Mouse (Mus musculus) G1E (cell line): ENCODE measurements around the gene Fgfr2. TPM values are rescaled to one million over a fixed set of nuclear protein-coding genes. Genes with fewer than 3 reads are reported as not detected.

Source experiments
- ATAC-seq: 2 replicates; pipeline ENCODE4 v1.8.0; 2016; ENCODE audit warnings: mild to moderate bottlenecking; ENCODE audit not compliant: insufficient number of reproducible peaks, poor library complexity, low FRiP score, severe bottlenecking; ENCODE audit errors: extremely low read depth
- DNase-seq: peaks from one replicate; pipeline ENCODE4 v3.0.0; 2012; ENCODE audit warnings: low spot score
- H3K27me3 ChIP-seq: 2 replicates; pipeline ENCODE4 v1.6.1; 2012; ENCODE audit warnings: mild to moderate bottlenecking, low read length, inconsistent platforms; ENCODE audit not compliant: insufficient read depth
- H3K36me3 ChIP-seq: replicated peaks from 2 replicates; pipeline ENCODE3; 2012; ENCODE audit warnings: mild to moderate bottlenecking, inconsistent platforms
- H3K4me1 ChIP-seq: 2 replicates; pipeline ENCODE4 v1.6.1; 2012; ENCODE audit warnings: low read depth, low read length, inconsistent platforms, mixed read lengths; ENCODE audit not compliant: insufficient read depth
- H3K4me3 ChIP-seq: 2 replicates; pipeline ENCODE4 v1.5.1; 2012; ENCODE audit warnings: low read depth, mild to moderate bottlenecking, inconsistent platforms, low read length, moderate library complexity, mixed read lengths
- H3K9me3 ChIP-seq: replicated peaks from 2 replicates; pipeline ENCODE4 v1.6.1; 2012; ENCODE audit warnings: inconsistent platforms
- CTCF ChIP-seq: IDR thresholded peaks from 2 replicates; pipeline ENCODE4 v1.5.1; 2012; ENCODE audit warnings: low read depth, low read length, inconsistent platforms, mixed read lengths
- GATA1 ChIP-seq: IDR thresholded peaks from 2 replicates; pipeline ENCODE4 v1.6.1; 2012; ENCODE audit warnings: borderline replicate concordance, low read length, inconsistent platforms, mixed read lengths
- GATA2 ChIP-seq: IDR thresholded peaks from 2 replicates; pipeline ENCODE4 v1.6.1; 2012; ENCODE audit warnings: low read depth, low read length, inconsistent platforms, borderline replicate concordance
- POLR2AphosphoS5 ChIP-seq: IDR thresholded peaks from 2 replicates; pipeline ENCODE4 v1.6.1; 2012; ENCODE audit warnings: low read depth, low read length, inconsistent platforms; ENCODE audit not compliant: insufficient replicate concordance
- TAL1 ChIP-seq: conservative IDR thresholded peaks from 2 replicates; pipeline ENCODE4 v1.6.1; 2012; ENCODE audit warnings: low read depth, low read length, inconsistent platforms, mixed read lengths
- polyA plus RNA-seq: library from polyadenylated mRNA; stranded (reverse); fragments of >175 nt; gene quantifications from 2 replicates; pipeline ENCODE4 v1.2.3, GENCODE M21; 2012
- total RNA-seq, 2 experiments: library from RNA; stranded (forward) in 1 of 2; stranded (reverse) in 1 of 2; fragments of 200-1000 nt in 1 of 2; fragments of >200 nt in 1 of 2; fragmentation: Nextera tagmentation in 1 of 2; gene quantifications; 2 replicates each; pipeline ENCODE4 v1.2.3; 2014 to 2017

Fgfr2 gene
- total and polyA plus RNA-seq, 3 experiments: 0.22 TPM; not detected in 2

- no peak for ATAC-seq
- DNase-seq: no peak
- no peaks in the 10 kb centered on the region for H3K4me1 ChIP-seq
- TF ChIP-seq GATA1 (no peak), CTCF (no peak), TAL1 (no peak), GATA2 (no peak), POLR2AphosphoS5 (no peak)
- H3K36me3 ChIP-seq: no peaks in the 10 kb centered on the region
- no peaks in the 10 kb centered on the region for H3K27me3 ChIP-seq
- H3K4me3 ChIP-seq: no peak overlapping the region
- peaks cover 64% of the 10 kb centered on the region for H3K9me3 ChIP-seq
Observed at GRCm38 (mm10) chr7:130681798-130682197, 2441.4 kb downstream of the Fgfr2 start.

DNA sequence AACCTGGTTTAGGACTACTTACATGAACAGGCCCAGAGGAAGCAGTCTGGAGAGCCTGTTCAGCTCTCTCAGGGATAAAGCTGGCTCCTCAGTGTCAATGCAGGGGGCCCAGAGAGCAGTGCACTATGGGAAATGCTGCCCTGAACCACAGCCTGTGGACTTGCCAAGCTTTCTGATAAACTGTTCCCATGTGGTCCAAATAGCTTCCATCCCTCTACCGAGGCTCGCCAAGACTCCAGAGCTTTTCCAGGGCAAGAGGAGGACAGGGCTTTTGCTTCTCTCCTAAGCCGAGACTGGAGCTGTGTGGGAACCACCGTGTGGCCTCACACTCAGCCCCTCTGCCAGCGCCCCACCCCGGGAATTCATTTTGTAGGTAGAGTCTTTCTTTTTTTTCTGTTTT, 2444.7 kb downstream of the Fgfr2 start:
- no peak for TF ChIP-seq CTCF
- no peak for TF ChIP-seq GATA2
- no peak for TF ChIP-seq GATA1
- TF ChIP-seq POLR2AphosphoS5: no peak
- no peak for TF ChIP-seq TAL1
- Histone ChIP-seq H3K36me3 (no peaks in the 10 kb centered on the region), H3K27me3 (no peaks in the 10 kb centered on the region), H3K9me3 (peaks cover 67% of the 10 kb centered on the region), H3K4me1 (no peaks in the 10 kb centered on the region), H3K4me3 (no peak overlapping the region)
- DNase-seq (no peak), ATAC-seq (no peak)

DNA sequence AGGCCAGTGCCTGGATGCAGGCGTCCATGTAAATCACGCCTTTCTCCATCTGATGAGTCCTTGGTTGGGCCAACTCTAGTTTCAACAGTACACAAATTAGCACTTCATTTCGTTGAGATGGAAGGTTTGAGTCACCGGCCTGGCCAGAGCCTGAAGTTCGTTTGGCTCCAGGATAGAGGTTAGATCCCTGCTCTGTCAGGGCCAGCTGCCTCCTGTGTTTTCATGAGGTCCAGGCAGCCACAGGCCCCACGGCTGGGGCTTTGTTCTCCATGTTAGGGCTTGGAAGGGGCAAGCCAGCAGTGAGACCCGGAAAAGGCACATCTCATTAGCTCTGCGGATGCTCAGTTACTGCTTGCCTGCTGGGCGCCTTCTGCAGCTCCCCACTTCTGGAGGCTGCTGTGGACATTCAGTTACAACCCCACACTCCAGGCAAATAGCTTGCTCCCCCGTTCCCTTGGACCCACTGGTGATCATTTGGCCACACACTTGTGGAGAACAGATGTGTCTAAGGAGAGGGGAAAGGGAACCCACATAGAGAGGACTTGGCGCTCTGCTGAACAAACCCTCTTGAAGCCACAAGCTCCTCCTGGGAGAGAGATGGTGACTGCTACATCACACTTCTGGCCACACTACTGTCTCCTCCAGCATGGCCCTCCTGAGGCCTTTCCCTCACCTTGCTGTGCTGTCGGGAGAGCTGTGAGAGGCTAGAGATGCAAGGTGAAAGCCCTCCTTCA, 2445.4 kb downstream of the Fgfr2 start:
- Histone ChIP-seq H3K4me3 (no peak overlapping the region), H3K4me1 (no peaks in the 10 kb centered on the region), H3K9me3 (peaks cover 71% of the 10 kb centered on the region), H3K36me3 (no peaks in the 10 kb centered on the region), H3K27me3 (no peaks in the 10 kb centered on the region)
- DNase-seq (no peak), ATAC-seq (no peak)
- TF ChIP-seq POLR2AphosphoS5 (no peak), TAL1 (no peak), GATA2 (no peak), CTCF (no peak), GATA1 (no peak)

- TF ChIP-seq TAL1 (no peak), GATA2 (no peak), CTCF (no peak), GATA1 (no peak), POLR2AphosphoS5 (no peak)
- Histone ChIP-seq H3K27me3 (no peaks in the 10 kb centered on the region), H3K4me3 (no peak overlapping the region), H3K9me3 (peaks cover 76% of the 10 kb centered on the region), H3K4me1 (no peaks in the 10 kb centered on the region), H3K36me3 (no peaks in the 10 kb centered on the region)
- no peak for ATAC-seq
- no peak for DNase-seq
Observed at GRCm38 (mm10) chr7:130676885-130677540, 2446.1 kb downstream of the Fgfr2 start.

DNA sequence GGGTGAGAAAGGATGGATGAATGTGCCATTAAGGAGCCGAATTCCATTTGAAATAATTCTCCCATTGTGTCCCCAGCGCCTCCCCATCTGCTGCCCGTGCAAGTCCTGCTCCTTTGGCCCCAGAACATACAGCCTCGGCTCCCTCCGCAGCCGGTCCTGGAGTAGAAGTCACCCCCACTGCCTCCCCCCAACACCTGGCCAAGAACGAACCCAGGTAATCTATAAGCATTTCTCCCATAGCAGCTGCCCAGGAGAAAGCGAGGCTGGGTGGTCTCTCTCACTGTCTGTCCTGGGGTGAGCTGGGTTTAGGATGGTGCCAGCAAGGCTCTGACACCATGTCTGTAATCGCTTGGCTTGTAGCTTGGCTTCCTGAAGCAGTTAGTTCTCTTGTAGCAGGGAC, 2448.6 kb downstream of the Fgfr2 start:
- H3K27me3 ChIP-seq: no peaks in the 10 kb centered on the region
- TF ChIP-seq CTCF: no peak
- H3K36me3 ChIP-seq: no peaks in the 10 kb centered on the region
- H3K4me3 ChIP-seq: no peak overlapping the region
- peaks cover 77% of the 10 kb centered on the region for H3K9me3 ChIP-seq
- ATAC-seq (no peak), DNase-seq (no peak)
- no peaks in the 10 kb centered on the region for H3K4me1 ChIP-seq

- Histone ChIP-seq H3K27me3 (no peaks in the 10 kb centered on the region), H3K9me3 (peaks cover 81% of the 10 kb centered on the region), H3K4me3 (no peak overlapping the region), H3K4me1 (no peaks in the 10 kb centered on the region), H3K36me3 (no peaks in the 10 kb centered on the region)
- DNase-seq: no peak
- TF ChIP-seq GATA2 (no peak), POLR2AphosphoS5 (no peak), GATA1 (no peak), TAL1 (no peak), CTCF (no peak)
- no peak for ATAC-seq
Observed at GRCm38 (mm10) chr7:130673169-130674033, 2449.7 kb downstream of the Fgfr2 start.
